Mouse (Mus musculus) embryo, embryonic 11 days (tissue): ENCODE measurements around the gene Asic5.

ENCODE experiments used
- DNase-seq: peaks from one replicate; pipeline ENCODE4 v3.0.0-alpha.2; 2015

Asic5 gene

DNA sequence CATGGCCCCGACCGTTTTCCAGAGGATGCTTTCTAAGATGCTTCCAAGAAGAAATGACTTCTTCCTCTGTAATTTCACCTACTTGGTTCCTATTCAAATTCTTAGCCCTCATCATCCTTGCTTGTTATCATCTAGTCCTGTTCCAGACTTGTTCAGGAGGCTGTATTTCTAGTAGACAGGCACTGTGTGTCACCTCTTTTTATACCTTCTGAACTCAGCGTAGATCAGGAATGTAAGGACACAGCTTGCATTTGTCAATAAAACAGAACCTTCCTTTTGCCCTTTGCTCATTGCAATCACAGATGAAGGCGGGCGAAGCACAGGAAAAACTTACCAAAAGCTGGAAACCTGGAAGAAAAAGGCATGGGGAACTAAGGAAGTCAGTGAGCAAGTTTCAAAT, at the start of gene Asic5:
Gene Asic5, plus strand, starts transcription at position 301 of the 400 bp plus-strand sequence.
- DNase-seq = no peak

DNA sequence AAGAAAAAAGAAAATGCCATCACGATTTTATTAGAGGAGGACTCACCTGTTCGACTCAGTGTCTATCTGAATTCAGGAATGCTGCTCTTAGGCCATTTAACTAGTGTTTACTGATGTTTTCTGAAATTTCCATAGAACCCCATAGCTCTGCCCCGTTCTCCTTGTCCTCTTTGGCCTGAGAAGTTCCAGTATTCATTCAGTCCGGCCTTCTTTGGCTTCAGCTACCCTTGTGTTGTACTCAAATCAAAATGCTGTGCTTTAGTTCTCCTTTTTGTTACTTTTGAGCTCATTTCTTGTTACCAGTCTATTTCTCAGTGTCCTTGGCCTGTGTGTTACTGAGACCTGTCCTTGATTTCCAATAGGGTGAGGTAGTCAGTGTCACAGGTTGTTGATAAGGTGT, 48.7 kb upstream of the Asic5 start:
- no peak for DNase-seq

DNA sequence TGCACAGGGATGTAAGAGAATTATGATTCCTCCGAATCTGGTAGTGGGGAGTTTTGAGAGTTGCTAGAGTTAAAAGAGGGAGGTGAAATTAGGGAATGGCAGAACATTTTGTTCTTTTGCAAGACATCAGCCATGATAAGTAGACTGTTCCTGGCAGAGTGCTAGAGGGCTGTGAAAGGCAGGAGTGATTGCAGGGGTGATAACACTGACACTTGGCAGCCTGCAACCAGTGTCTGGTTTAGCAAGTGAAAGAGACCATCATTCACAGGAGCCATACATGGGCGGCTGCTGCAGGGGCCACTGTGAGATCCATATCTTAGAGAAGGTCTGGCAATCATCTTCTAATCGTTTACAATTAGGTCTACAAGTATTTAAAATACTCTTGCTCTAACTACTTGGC, 43.2 kb upstream of the Asic5 start:
- DNase-seq = no peak

DNA sequence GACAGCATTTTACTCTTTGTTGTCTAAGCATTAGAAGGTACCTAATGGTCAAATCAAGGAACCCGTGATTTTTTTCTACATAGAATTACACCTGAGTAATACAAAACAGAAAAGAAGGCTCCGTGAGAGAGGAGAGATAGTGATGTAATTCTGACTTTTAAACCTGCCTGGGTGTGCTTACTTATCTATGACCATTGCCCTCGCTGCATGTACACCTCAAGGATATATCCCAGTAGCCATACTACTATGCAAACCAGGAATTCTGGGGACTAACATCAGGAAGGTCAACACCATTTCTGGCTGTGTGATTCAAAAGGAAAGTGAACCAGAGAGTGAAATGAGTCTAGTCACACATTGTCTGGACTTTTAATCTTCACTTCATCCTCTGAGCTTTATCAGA, 39.7 kb upstream of the Asic5 start:
- no peak for DNase-seq

DNA sequence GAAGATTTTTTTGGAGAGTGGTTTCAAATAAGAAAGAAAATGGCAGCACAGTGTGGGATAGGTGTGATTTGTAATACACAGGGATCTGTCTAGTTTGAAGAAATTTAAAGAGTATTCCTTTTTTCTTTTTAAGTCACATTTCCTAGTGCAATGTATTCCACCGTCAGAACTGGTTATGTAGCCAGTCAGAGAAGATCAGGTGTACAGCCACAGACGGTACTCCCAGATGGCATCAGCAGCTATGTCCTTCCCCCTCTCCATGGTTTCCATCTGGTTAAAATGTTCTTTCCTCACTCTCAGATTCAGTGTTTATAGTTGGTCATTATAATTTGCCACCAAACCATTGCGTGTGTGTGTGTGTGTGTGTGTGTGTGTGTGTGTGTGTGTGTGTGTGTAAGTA, 39.0 kb upstream of the Asic5 start:
- no peak for DNase-seq

DNA sequence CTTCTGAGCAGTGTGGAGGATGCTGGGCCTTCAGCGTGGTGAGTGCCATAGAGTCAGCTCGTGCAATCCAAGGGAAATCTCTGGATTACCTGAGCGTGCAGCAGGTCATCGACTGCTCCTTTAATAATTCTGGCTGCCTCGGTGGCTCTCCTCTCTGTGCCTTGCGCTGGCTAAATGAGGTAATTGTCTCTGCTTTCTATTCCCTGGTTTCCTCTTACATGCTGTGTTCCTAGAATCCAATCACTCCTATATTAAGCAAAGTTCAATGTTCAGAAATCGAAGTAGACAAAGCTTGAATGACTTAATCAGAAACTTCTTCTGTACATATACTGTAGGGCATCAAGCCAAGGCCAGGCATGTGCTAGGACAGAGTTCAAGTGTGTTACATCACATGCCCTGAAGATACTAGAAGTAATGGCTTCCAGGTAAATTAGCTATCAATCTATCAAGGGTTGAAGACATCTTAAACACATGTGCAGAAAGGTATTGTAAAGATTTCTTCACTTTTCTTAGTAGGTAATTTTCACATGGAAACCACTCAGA, 37.2 kb upstream of the Asic5 start:
- no peak for DNase-seq

DNA sequence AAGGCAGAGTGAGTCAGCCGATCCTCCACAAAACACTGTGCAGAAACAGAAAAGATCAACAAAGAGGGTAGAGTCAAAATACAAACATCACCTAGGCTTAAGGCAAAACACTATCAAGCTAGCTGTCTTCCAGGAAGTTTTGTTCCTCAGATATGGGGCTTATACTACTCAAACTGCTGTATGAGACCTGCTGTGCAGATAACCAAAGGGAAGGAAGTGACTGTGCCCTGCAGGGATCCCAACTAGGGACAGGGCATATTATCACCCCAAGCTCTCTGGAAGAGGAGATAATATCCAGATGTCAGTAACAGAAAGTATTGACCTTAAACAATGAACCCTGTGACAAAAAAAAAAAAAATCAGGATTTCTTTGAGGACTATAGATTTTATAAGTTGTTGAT, 33.0 kb upstream of the Asic5 start:
- no peak for DNase-seq

DNA sequence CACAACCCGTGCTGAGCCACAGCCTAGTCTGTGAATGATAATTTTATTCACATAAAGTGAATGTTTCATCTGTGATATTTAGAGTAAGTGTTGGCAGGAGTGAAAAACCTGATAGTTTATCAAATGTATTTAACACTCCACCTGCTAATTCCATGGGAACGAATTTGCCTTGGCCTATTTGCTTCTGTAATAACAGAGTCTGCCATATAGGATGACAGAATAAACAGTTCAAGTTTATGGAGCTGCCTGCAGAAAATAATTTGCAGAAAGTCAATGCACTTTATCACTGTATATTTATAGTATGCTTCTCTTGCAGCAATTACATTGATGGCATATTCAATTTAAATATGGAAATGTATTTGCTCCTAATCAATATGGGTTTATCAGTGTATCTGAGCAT, 30.3 kb upstream of the Asic5 start:
- DNase-seq = no peak

DNA sequence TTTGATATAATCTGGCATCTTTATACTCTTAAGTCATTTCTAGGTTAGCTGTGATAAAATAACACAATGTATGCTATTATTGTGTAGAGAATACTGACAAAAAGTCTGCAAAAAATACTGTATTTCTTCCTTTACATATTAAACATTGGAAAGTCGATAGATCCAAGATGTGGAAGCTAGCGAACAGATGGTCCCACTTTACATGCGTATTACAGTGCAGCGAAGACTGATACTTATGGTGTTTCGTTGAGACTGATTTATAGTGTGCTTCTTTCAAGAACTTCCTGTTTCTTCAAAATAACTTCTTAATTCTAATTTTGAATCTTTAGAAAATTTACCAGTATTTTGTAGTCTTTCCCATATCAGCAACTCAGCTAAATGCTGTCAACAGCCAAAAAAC, 24.6 kb upstream of the Asic5 start:
- no peak for DNase-seq

DNA sequence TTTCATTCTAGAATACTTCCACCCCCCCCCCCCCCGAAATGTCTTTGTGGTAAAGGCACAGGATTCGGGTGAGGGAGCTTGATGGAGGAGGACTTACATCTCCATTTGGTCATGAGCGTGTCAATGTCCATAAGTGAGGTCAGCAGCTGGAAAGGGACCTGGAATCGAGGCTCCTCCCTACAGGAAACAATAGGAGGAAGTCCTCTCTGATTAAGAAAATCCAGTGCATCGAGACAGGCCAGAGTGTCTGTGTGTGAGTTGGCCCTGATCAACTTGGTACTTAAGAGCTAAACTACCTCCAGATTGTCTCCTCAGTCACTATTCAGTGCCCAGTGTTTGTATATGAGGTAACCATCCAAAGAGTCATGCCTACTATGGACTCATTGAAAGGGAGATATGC, 20.8 kb upstream of the Asic5 start:
- no peak for DNase-seq

DNA sequence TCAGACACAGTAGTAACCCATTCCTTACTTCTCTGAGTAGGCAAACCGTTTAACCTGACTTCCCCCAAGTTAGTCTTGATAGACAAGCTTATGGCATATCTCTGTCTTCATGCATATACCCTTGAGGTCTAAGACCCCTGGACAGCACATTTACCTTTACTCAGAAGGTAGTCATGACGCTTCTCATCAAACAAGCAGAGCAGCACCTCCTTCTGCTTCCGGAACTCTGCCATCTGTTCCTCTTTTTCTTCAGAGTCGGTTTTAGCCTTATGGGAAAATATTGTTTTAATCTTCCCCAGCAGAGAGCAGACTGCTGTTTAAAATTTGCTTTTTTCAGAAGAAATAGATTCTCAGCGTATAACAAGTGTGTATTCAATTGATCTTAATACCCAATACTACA, 18.3 kb upstream of the Asic5 start:
- DNase-seq = no peak

DNA sequence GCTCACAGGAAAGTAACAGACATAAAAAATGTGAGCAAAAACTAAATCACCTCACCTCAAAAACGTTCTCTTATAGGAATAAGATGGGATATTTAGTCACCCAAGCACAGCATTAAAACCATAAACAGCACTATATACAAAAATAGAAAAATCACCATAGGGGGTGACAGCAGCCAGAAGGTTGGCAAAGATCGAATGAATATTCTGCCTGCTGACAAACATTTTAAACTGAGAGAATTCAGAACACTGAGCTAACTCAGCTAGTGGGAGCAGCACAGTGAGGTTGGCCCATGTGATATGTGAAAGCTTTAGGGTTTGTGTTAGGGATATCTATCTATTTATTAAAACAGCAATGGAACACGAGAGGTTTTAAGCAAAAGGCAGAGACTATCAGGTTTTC, 17.5 kb upstream of the Asic5 start:
- no peak for DNase-seq

DNA sequence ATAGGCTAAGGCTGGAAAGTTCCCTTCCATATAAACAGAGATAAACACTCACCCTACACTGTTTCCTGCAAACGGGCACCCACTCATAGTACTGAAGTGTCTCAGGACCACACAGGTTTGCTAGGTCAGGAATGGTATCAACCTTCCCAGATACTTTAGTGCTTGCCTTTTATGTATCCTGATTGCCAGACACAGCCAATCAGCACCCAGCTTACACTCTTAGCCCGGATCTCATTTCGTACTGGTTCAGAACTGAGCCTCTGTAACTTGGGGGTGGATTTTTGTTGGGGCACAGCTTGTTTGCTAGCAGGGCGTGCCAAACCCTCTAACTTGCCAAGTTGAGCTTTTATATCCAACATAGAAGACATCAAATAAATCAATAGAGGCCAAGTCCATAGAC, 6.5 kb upstream of the Asic5 start:
- DNase-seq = no peak

DNA sequence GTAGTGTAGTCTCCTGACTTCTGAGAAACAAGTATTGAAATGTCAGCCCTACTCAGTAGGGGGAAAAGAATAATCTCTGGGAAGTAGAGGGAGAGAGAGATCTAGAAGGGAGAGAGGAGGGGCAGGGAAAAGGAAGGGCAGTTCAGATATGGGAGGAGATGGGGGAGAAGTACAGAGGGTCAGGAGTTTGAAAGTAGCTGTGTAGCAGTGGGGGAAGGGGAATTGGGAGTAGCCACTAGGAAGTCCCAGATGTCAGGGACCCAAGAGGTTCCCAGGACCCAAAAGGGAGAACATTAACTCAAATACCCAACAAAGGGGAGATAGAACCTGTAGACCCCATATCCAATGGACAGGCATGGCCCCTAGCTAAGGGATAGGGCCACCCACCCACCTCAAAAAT, 6.0 kb upstream of the Asic5 start, which contains the start of gene Tdo2:
Gene Tdo2, minus strand, starts transcription at position 101 of the 400 bp plus-strand sequence.
- DNase-seq = no peak

DNA sequence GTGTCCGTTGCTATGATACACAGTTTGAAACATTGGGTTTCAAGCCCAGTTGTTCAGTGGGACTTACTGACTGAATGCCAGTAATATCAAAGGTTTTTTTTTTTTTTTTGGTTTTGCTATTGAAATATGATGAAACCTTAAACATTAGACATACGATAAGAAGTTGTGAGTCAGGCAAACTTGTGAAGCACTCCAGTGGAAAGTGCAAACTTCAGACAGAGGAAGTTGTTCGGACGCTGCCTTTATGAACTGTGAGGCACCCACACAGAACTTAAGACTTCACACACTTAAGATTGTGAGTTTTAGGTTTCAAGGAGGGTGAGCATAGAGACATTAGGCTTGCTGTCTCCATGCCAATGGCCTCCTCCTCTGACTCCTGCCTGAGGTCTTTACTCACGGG, 514 bp upstream of the Asic5 start:
- no peak for DNase-seq

DNA sequence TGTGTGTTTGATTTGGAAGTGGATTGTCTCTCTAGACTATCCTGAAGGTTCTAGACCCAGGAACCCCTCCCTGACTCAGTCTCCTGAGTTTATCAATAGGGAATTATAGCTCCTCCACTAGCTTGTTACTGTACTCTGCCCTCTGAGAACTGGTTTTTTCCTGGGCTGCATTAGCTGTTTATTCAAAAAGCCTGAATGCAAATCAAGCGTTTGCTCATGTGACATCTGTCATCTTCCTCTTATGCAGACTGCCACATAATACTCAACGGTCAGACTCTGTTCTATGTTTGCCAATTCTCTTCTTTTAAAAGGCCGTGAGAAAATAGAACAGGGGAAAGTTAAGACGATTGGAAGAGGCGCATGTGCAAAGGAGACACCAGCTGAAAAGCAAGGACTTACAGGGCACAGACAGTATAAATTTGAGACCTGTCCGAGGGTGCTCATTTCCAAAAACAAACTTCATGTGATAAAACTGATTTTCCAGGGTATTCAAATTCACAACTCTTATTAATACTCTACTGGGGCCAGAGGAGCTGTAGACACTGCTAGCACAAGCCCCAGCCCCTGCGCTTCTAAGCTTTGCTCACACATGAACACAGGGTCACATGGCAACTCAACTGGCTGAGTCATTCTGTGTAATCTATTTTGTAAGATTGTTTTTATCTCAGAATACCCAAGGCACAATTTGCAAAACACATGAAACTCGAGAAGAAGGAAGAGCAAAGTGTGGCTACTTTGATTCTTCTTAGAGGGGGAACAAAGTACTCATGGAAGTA, 1.2 kb downstream of the Asic5 start:
- no peak for DNase-seq

DNA sequence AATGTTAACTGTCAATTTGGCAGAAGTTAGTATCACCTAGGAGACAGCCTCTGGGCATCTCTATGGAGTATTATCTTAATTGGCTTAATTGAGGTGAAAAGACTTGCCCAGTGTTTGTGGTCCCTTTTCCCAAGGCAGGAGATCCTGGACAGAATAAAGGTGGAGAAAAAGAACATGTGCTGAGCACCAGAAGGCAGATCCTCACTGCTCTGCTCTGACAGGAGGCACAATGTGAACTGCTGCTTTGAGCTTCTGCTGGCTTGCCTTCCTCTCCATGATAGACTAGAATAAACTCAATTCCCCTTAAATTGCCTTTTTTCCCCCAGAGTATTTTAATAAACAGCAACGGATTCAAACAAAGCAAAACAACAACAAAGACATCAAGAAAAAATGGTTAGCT, 3.0 kb downstream of the Asic5 start:
- no peak for DNase-seq

DNA sequence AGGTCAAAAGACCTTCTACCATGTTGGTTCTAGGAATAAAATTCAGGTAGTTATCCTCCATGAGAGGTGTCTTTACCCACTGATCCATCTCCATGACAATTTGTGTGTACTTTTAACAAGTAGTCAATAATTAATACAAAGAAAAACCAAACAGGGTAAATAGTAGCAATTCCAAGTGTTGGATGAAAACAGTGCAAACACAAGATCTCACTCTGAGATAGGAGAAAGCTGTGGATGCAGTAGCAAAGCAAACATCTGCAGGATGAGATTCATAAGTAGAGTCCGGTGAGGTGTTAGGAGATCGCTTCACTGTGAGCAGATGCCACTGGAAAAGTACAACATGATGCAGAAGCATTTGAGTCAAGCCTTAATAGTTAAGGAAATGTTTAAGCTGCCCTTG, 4.0 kb downstream of the Asic5 start:
- DNase-seq = no peak

DNA sequence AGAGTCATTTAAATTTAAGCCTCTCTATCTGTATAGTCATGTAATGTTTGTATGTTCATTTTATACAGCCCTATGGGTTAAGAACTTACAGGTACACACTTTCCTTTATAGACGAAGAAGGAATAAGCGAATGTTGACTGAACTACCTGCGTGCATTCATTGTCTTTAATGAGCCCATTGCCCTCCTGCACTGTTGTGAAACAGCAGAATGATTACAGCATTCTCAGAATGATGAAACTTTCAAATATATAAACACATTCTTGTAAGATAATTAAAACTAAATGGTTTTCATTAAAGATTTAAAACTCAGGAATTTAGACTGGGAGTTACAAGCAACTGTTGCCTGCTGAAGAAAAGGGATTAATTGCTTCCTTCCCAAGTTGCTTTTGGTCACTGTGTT, 5.5 kb downstream of the Asic5 start:
- DNase-seq = no peak

DNA sequence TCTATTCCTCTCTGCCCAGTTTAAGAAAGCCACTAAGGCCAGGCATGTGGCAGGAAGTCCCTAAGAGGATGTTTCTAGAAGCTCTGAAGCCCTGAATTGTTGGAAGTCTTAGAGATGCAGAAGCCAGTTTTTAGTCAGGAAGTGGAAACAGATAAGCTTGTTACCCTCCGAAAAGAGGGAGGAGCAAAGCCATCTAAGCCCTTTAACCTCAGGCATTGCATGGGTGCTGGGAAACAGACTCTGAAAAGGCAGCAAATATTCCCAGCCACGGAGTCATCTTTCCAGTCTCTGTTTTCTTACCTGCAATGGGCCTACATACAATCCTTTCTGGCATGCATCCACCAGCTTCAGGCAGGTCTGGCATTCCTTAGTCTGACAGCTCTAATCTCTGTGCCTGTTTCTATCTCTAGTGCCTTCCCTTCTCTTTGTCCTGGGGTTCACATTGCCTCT, 7.6 kb downstream of the Asic5 start:
- no peak for DNase-seq

DNA sequence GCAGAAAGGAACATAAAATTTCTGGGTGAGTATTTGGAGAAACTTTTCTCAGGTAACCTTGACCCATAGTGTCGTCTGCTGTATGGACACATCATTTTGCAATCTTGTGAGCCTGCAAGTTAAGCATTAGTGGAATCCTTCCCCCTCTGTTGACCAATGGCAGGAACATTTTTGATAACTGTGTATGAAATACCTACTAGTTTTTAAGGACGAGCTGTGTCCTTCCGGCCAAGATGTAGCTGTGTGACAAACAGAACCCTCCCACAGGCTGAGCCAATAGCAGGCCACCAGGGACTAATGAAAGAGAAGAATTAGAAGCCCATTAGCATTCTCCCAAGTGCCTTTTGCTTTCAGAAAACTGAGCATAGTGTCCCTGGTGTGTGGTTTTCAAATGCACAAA, 8.4 kb downstream of the Asic5 start:
- DNase-seq = no peak

DNA sequence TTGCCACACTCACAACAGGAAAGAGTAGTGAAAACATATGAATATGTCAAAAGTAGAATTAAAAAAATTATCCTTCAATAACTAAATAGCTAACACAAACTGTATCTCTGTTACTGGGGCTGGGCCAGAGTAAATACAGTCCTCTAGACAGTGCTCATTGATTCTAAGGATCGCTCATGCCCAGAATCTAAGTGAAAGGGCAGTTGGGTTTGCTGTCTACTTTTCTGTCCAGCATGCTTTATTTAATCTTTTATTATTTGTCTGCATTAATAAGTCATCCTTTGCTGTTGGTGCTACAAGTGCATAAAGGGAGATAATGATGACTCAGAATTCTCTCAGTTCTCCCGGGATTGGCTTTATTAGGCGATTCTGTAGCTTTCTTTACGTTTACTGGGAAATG, 13.3 kb downstream of the Asic5 start:
- DNase-seq = no peak

DNA sequence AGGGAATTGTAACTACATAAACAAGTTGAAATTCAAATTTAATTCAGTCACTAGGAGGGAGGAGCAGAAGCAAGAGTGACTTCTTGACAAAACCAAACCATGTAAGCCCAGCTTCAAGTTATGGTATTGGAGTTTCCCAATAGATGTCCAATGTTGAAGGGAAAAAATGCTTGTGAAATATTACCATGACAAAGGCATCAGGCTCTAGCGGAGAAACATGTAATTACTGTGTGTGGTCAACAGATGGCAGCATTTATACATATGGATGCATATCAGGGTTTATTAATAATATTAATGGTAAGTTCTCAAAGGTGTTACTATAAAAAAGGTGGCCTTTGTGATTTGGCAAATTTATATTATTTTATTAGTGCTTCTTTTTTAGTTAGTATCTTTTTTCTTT, 13.9 kb downstream of the Asic5 start:
- DNase-seq = peak; percentile 61

DNA sequence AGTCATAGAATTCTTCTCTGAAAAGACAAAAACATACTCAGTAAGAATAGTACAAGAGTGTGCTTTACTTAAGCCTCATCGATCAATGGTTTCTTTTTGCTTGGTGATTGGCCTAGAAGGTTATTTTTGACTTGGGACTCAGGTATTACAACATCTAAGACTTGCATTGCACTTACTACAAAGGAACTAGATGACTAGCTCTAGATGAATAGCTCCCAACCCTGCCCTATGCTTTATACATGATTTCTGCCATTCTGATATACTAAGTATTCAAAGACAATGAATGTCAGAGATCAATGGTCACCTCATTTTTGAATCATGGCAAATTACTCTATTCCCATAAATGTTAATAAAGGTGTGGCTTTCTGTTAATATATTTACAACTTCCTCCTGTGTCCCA, 24.9 kb downstream of the Asic5 start:
- DNase-seq = no peak

DNA sequence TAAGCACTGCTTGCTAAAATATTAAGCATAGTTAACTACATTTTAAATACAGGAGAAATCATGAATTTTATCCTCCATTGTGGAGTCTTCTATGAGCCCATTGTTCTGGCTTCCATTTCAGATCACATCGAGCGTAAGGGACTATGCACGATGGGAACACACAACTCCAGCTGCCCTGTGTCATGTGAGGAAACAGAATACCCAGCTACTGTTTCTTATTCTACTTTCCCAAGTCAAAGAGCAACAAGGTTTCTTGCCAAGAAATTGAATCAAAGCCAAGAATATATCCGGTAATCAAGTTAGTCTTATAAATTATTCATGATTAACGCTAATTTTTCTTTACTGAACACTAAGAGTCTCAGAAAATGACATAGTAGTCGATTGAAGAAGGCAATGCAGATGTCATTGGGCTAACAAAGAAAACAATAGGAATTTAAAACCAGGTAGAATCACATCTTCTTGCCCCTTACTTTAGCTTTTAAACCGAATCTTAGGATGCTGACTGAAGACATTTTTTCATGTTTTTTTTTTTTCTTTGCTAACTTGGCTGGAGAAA, 32.1 kb downstream of the Asic5 start:
- no peak for DNase-seq
